Mouse (Mus musculus): ENCODE results near the gene Gm20388. TPM values are rescaled to one million over a fixed set of nuclear protein-coding genes. Genes with fewer than 3 reads are reported as not detected.
A peak's percentile ranks its signal among the peaks of the same experiment; 100 is the strongest.

Gene Gm20388
- polyA plus RNA-seq, 1 experiment from 2014 or later = not detected

GRCm38 (mm10) chr8:121025486-121025885 is 1114.8 kb downstream of the Gm20388 start:
- WGBS = 65% methylated on average over 5 of the region's 5 CpGs

DNA sequence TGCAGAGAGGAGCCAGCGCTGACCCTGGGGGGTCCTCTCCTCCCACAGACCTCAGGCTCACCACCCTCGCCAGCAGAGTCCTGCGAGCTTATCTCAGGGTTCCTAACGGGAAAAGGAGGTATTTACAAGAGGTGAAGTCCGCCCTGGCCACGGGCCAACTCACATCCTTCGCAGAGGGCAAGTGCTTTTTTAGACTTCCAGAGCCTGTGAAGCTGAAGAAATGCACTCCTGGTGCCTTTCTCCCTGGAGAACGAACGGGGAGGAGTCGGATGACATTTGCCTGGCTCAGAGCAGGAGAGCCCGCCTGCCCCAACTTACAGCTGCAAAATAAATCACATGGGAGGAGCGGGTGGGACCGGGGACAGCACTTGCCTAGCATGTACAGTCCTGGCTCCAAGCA is 1117.1 kb downstream of the Gm20388 start:
- Histone ChIP-seq H3K36me3 (ENCODE audit: control insufficient read depth, insufficient read depth, low read length) (no peaks in the 10 kb centered on the region), H3K4me2 (replicated peaks; ENCODE audit: low read depth) (no peak overlapping the region), H3K4me3 (ENCODE audit: low read depth, low read length) (no peak overlapping the region), H3K9me3 (ENCODE audit: control insufficient read depth, low read length) (no peaks in the 10 kb centered on the region), H3K4me1 (replicated peaks; ENCODE audit: control insufficient read depth, insufficient read depth) (no peaks in the 10 kb centered on the region), H3K9ac (ENCODE audit: low read length) (no peak overlapping the region), H3K27ac (replicated peaks) (no peak overlapping the region), H3K27me3 (ENCODE audit: control insufficient read depth, insufficient read depth, low read length) (no peaks in the 10 kb centered on the region)
- WGBS = 11% methylated on average over 13 of the region's 13 CpGs
- no peak for TF ChIP-seq EP300 (optimal IDR thresholded peaks at IDR 0.05)
- TF ChIP-seq CTCF (IDR thresholded peaks at IDR 0.05; ENCODE audit: low read depth) = no peak
- DNase-seq (ENCODE audit: low spot score) (peak; percentile 46), ATAC-seq (ENCODE audit: low FRiP score, low TSS enrichment) (no peak; the same call in 1 of the 2 replicates)

More at GRCm38 (mm10) chr8:121025486-121025885, 1114.8 kb downstream of the Gm20388 start:
- no peak overlapping the region for H3K4me2 ChIP-seq (replicated peaks; ENCODE audit: low read depth)
- H3K9me3 ChIP-seq (ENCODE audit: control insufficient read depth, low read length) = no peaks in the 10 kb centered on the region
- H3K9ac ChIP-seq (ENCODE audit: low read length) = no peak overlapping the region
- H3K27ac ChIP-seq (replicated peaks) = no peak overlapping the region
- H3K27me3 ChIP-seq (ENCODE audit: control insufficient read depth, insufficient read depth, low read length) = no peaks in the 10 kb centered on the region
- no peak for DNase-seq (ENCODE audit: low spot score)
- TF ChIP-seq CTCF (IDR thresholded peaks at IDR 0.05; ENCODE audit: low read depth) = no peak
- no peak for TF ChIP-seq EP300 (optimal IDR thresholded peaks at IDR 0.05)
- no peak for ATAC-seq (ENCODE audit: low FRiP score, low TSS enrichment)
- no peaks in the 10 kb centered on the region for H3K36me3 ChIP-seq (ENCODE audit: control insufficient read depth, insufficient read depth, low read length)
- H3K4me3 ChIP-seq (ENCODE audit: low read depth, low read length) = no peak overlapping the region
- H3K4me1 ChIP-seq (replicated peaks; ENCODE audit: control insufficient read depth, insufficient read depth) = no peaks in the 10 kb centered on the region

DNA sequence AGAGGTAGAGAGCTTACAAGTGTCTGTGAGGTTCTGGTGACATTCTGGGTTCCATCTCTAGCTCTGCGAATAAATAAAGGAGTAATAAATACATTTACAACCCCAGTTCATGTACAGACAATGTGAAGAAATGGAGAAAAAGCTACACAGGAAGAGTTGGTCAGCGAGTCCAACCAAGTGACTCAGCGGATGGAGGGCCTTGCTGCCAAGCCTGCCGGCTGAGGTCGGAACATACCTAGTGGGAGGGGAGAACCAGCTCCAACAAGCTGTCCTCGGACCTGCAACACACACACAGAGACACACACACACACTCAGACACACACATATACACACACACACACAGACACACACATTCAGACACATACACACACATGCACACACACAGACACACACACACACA is 1118.4 kb downstream of the Gm20388 start:
- H3K9me3 ChIP-seq (ENCODE audit: control insufficient read depth, low read length) = no peaks in the 10 kb centered on the region
- ATAC-seq (ENCODE audit: low FRiP score, low TSS enrichment) (no peak), DNase-seq (ENCODE audit: low spot score) (no peak)
- no peak for TF ChIP-seq EP300 (optimal IDR thresholded peaks at IDR 0.05)
- no peak for TF ChIP-seq CTCF (IDR thresholded peaks at IDR 0.05; ENCODE audit: low read depth)
- no peak overlapping the region for H3K9ac ChIP-seq (ENCODE audit: low read length)
- no peak overlapping the region for H3K27ac ChIP-seq (replicated peaks)
- H3K4me2 ChIP-seq (replicated peaks; ENCODE audit: low read depth) = no peak overlapping the region
- no peaks in the 10 kb centered on the region for H3K36me3 ChIP-seq (ENCODE audit: control insufficient read depth, insufficient read depth, low read length)
- H3K27me3 ChIP-seq (ENCODE audit: control insufficient read depth, insufficient read depth, low read length) = no peaks in the 10 kb centered on the region
- H3K4me1 ChIP-seq (replicated peaks; ENCODE audit: control insufficient read depth, insufficient read depth) = no peaks in the 10 kb centered on the region
- no peak overlapping the region for H3K4me3 ChIP-seq (ENCODE audit: low read depth, low read length)
- WGBS = 62% methylated on average over 6 of the region's 6 CpGs

- H3K9me3 ChIP-seq (ENCODE audit: control insufficient read depth, low read length) = no peaks in the 10 kb centered on the region
- no peaks in the 10 kb centered on the region for H3K27me3 ChIP-seq (ENCODE audit: control insufficient read depth, insufficient read depth, low read length)
- no peak overlapping the region for H3K4me3 ChIP-seq (ENCODE audit: low read depth, low read length)
- DNase-seq (ENCODE audit: low spot score) = no peak
- no peaks in the 10 kb centered on the region for H3K4me1 ChIP-seq (replicated peaks; ENCODE audit: control insufficient read depth, insufficient read depth)
- no peak overlapping the region for H3K9ac ChIP-seq (ENCODE audit: low read length)
- no peak for TF ChIP-seq CTCF (IDR thresholded peaks at IDR 0.05; ENCODE audit: low read depth)
- TF ChIP-seq EP300 (optimal IDR thresholded peaks at IDR 0.05) = no peak
- ATAC-seq (ENCODE audit: low FRiP score, low TSS enrichment) = no peak
- H3K4me2 ChIP-seq (replicated peaks; ENCODE audit: low read depth) = no peak overlapping the region
- WGBS = 45% methylated on average over 10 of the region's 10 CpGs
- H3K27ac ChIP-seq (replicated peaks) = no peak overlapping the region
- H3K36me3 ChIP-seq (ENCODE audit: control insufficient read depth, insufficient read depth, low read length) = no peaks in the 10 kb centered on the region
Measured at GRCm38 (mm10) chr8:121030496-121031040, 1119.9 kb downstream of the Gm20388 start.

- H3K36me3 ChIP-seq (ENCODE audit: control insufficient read depth, insufficient read depth, low read length) = no peaks in the 10 kb centered on the region
- WGBS = 70% methylated on average over 20 of the region's 20 CpGs
- DNase-seq (ENCODE audit: low spot score) (no peak), ATAC-seq (ENCODE audit: low FRiP score, low TSS enrichment) (no peak)
- H3K27ac ChIP-seq (replicated peaks) = no peak overlapping the region
- no peak for TF ChIP-seq EP300 (optimal IDR thresholded peaks at IDR 0.05)
- no peak for TF ChIP-seq CTCF (IDR thresholded peaks at IDR 0.05; ENCODE audit: low read depth)
- H3K27me3 ChIP-seq (ENCODE audit: control insufficient read depth, insufficient read depth, low read length) = no peaks in the 10 kb centered on the region
- no peak overlapping the region for H3K4me3 ChIP-seq (ENCODE audit: low read depth, low read length)
- no peaks in the 10 kb centered on the region for H3K9me3 ChIP-seq (ENCODE audit: control insufficient read depth, low read length)
- H3K9ac ChIP-seq (ENCODE audit: low read length) = no peak overlapping the region
- no peaks in the 10 kb centered on the region for H3K4me1 ChIP-seq (replicated peaks; ENCODE audit: control insufficient read depth, insufficient read depth)
- H3K4me2 ChIP-seq (replicated peaks; ENCODE audit: low read depth) = no peak overlapping the region
Measured at GRCm38 (mm10) chr8:121033299-121034013, 1122.8 kb downstream of the Gm20388 start.

GRCm38 (mm10) chr8:121035611-121036010 is 1125.0 kb downstream of the Gm20388 start:
- WGBS = 40% methylated on average over 8 of the region's 8 CpGs
- TF ChIP-seq EP300 (optimal IDR thresholded peaks at IDR 0.05) = no peak
- TF ChIP-seq CTCF (IDR thresholded peaks at IDR 0.05; ENCODE audit: low read depth) = no peak
- H3K36me3 ChIP-seq (ENCODE audit: control insufficient read depth, insufficient read depth, low read length) = no peaks in the 10 kb centered on the region
- no peaks in the 10 kb centered on the region for H3K27me3 ChIP-seq (ENCODE audit: control insufficient read depth, insufficient read depth, low read length)
- H3K9ac ChIP-seq (ENCODE audit: low read length) = no peak overlapping the region
- H3K27ac ChIP-seq (replicated peaks) = 0 out of 2 replicates have a peak overlapping the region, but pooled peaks have one; percentile 3
- no peaks in the 10 kb centered on the region for H3K9me3 ChIP-seq (ENCODE audit: control insufficient read depth, low read length)
- H3K4me3 ChIP-seq (ENCODE audit: low read depth, low read length) = no peak overlapping the region
- H3K4me2 ChIP-seq (replicated peaks; ENCODE audit: low read depth) = no peak overlapping the region
- no peak for DNase-seq (ENCODE audit: low spot score)
- peak; percentile 56; the same call in 1 of the 2 replicates for ATAC-seq (ENCODE audit: low FRiP score, low TSS enrichment)
- no peaks in the 10 kb centered on the region for H3K4me1 ChIP-seq (replicated peaks; ENCODE audit: control insufficient read depth, insufficient read depth)
